Mouse (Mus musculus) CH12.LX (cell line): Measurements from ENCODE around the gene Abcb8.
A peak's percentile ranks its signal among the peaks of the same experiment; 100 is the strongest.

Source experiments
- CTCF ChIP-seq, 2 experiments: IDR thresholded peaks in 1 of 2; conservative IDR thresholded peaks in 1 of 2; 2 replicates each; pipeline ENCODE4 v1.5.1; 2011 to 2012; ENCODE audit warnings: low read depth in 2 of 2, low read length in 2 of 2, improper control_type of control experiment in 1 of 2, inconsistent platforms in 1 of 2, mild to moderate bottlenecking in 1 of 2, moderate library complexity in 1 of 2
- EP300 ChIP-seq: IDR thresholded peaks from 2 replicates; pipeline ENCODE4 v1.6.1; 2011; ENCODE audit warnings: low read length, improper control_type of control experiment
- GABPA ChIP-seq: IDR thresholded peaks from 2 replicates; pipeline ENCODE4 v1.6.1; 2012; ENCODE audit warnings: low read depth, low read length, improper control_type of control experiment, inconsistent platforms; ENCODE audit not compliant: insufficient replicate concordance
- JUN ChIP-seq: IDR thresholded peaks from 2 replicates; pipeline ENCODE4 v1.6.1; 2011; ENCODE audit warnings: low read depth, mild to moderate bottlenecking, low read length, improper control_type of control experiment, moderate library complexity; ENCODE audit not compliant: insufficient read depth
- KAT2A ChIP-seq: IDR thresholded peaks from 2 replicates; pipeline ENCODE4 v1.6.1; 2012; ENCODE audit warnings: low read length, improper control_type of control experiment, inconsistent platforms; ENCODE audit not compliant: insufficient replicate concordance
- MXI1 ChIP-seq: IDR thresholded peaks from 2 replicates; pipeline ENCODE4 v1.6.1; 2011; ENCODE audit warnings: mild to moderate bottlenecking, low read depth, low read length, improper control_type of control experiment
- NELFE ChIP-seq: IDR thresholded peaks from 2 replicates; pipeline ENCODE4 v1.6.1; 2011; ENCODE audit warnings: low read depth, low read length, improper control_type of control experiment
- NRF1 ChIP-seq: IDR thresholded peaks from 2 replicates; pipeline ENCODE4 v1.6.1; 2014; ENCODE audit warnings: low read depth, mild to moderate bottlenecking, inconsistent platforms, low read length, improper control_type of control experiment, moderate library complexity
- POLR2A ChIP-seq: IDR thresholded peaks from 2 replicates; pipeline ENCODE4 v1.6.1; 2011; ENCODE audit warnings: low read depth, mild to moderate bottlenecking, improper control_type of control experiment, low read length
- RAD21 ChIP-seq: IDR thresholded peaks from 2 replicates; pipeline ENCODE4 v1.6.1; 2011; ENCODE audit warnings: low read depth, mild to moderate bottlenecking, low read length, improper control_type of control experiment, moderate library complexity
- ZKSCAN1 ChIP-seq: IDR thresholded peaks from 2 replicates; pipeline ENCODE4 v1.6.1; 2012; ENCODE audit warnings: low read depth, inconsistent platforms, low read length, improper control_type of control experiment, borderline replicate concordance

- TF ChIP-seq POLR2A (no peak), CTCF (conservative IDR thresholded peaks at IDR 0.05 in 1 of 2, IDR thresholded peaks at IDR 0.05 in 1 of 2; ENCODE audit: low read depth in 2 of 2, low read length in 2 of 2) (peak; percentile 41 to 71), JUN (no peak), NRF1 (no peak), NELFE (no peak), EP300 (no peak), RAD21 (peak; percentile 51), KAT2A (no peak), MXI1 (no peak), ZKSCAN1 (no peak), GABPA (no peak)
Measured at GRCm38 (mm10) chr5:24416222-24416736, 22.8 kb downstream of the Abcb8 start.
